Mouse (Mus musculus) heart, adult 2 months (tissue): ENCODE measurements around the gene Exoc3l4. TPM values are rescaled to one million over a fixed set of nuclear protein-coding genes. Genes with fewer than 3 reads are reported as not detected.

ENCODE experiments used
- DNase-seq, 2 experiments: peaks; one replicate each; pipeline ENCODE4 v3.0.0; 2021
- H3K27ac ChIP-seq: fragments of 200-600 bp; 2 replicates; pipeline ENCODE4 v1.8.1; 2022
- H3K27me3 ChIP-seq: fragments of 200-500 bp; 2 replicates; pipeline ENCODE4 v1.6.1; 2012; ENCODE audit warnings: mild to moderate bottlenecking, low read length, inconsistent platforms, mixed read lengths; ENCODE audit not compliant: control insufficient read depth, insufficient read depth
- H3K36me3 ChIP-seq: fragments of 200-500 bp; 2 replicates; pipeline ENCODE4 v1.6.1; 2012; ENCODE audit warnings: low read length, inconsistent platforms; ENCODE audit not compliant: control insufficient read depth, insufficient read depth
- H3K4me1 ChIP-seq: fragments of 200-500 bp; 2 replicates; pipeline ENCODE4 v1.6.1; 2011; ENCODE audit warnings: low read length; ENCODE audit not compliant: control insufficient read depth, insufficient read depth
- H3K4me3 ChIP-seq: fragments of 200-600 bp; 2 replicates; pipeline ENCODE4 v1.8.1; 2022
- H3K79me2 ChIP-seq: fragments of 200-500 bp; replicated peaks from 2 replicates; pipeline ENCODE4 v1.6.1; 2012; ENCODE audit warnings: mild to moderate bottlenecking, inconsistent platforms, low read length, moderate library complexity, mixed read lengths; ENCODE audit not compliant: control insufficient read depth, insufficient read depth
- H3K9ac ChIP-seq: fragments of 200-500 bp; 2 replicates; pipeline ENCODE4 v1.6.1; 2012; ENCODE audit warnings: low read depth, mild to moderate bottlenecking, control low read depth, inconsistent platforms, low read length, mixed read lengths
- CTCF ChIP-seq: fragments of 200-600 bp; IDR thresholded peaks from 2 replicates; pipeline ENCODE4 v1.8.1; 2022; ENCODE audit warnings: antibody characterized with exemption, mild to moderate bottlenecking, moderate library complexity
- EP300 ChIP-seq: fragments of 200-500 bp; IDR thresholded peaks from 2 replicates; pipeline ENCODE4 v1.6.1; 2011; ENCODE audit warnings: low read depth, low read length, control low read depth; ENCODE audit not compliant: insufficient read depth
- POLR2A ChIP-seq: fragments of 200-500 bp; IDR thresholded peaks from 2 replicates; pipeline ENCODE4 v1.6.1; 2011; ENCODE audit warnings: mild to moderate bottlenecking, low read depth, low read length, control low read depth; ENCODE audit not compliant: insufficient read depth
- WGBS: fragments of 180-500 bp; shearing (Covaris S2); methylation state at CpG from one replicate; pipeline ENCODE4 v1.1.7; 2018; 5-methylcytosine and 5-hydroxymethylcytosine counted together
- intact Hi-C: fragments of 180-260 bp; cut with DNase I; formaldehyde crosslinking; loops from one replicate; pipeline ENCODE4 v1.15.1; 2025
- polyA plus RNA-seq: library from polyadenylated mRNA; depleted of rRNA; stranded (reverse); fragments of >200 nt; gene quantifications from 2 replicates; pipeline ENCODE4 v1.2.3, GENCODE M21; 2012
- total RNA-seq, 2 experiments: library from RNA; stranded (reverse); gene quantifications; 2 replicates each; pipeline ENCODE4 v1.2.3; 2021

Gene Exoc3l4
- total and polyA plus RNA-seq, 3 experiments = 2.5 to 10.9 (median 2.7) TPM

GRCm38 (mm10) chr12:111445890-111446613 is 29.2 kb downstream of the Exoc3l4 start:
- no peak for DNase-seq
- H3K4me1 ChIP-seq = peaks cover 15% of the 10 kb centered on the region
- intact Hi-C loops = no loop called here
- H3K27me3 ChIP-seq = no peaks in the 10 kb centered on the region
- no peak overlapping the region for H3K4me3 ChIP-seq
- H3K79me2 ChIP-seq = no peaks in the 10 kb centered on the region
- 68% methylated on average over 27 of the region's 27 CpGs for WGBS
- no peak for TF ChIP-seq CTCF
- TF ChIP-seq EP300 = no peak
- no peak for TF ChIP-seq POLR2A
- H3K9ac ChIP-seq = no peak overlapping the region
- H3K36me3 ChIP-seq = no peaks in the 10 kb centered on the region
- H3K27ac ChIP-seq = no peak overlapping the region

- DNase-seq = no peak
- 66% methylated on average over 5 of the region's 5 CpGs for WGBS
- H3K79me2 ChIP-seq = no peaks in the 10 kb centered on the region
- H3K27ac ChIP-seq = no peak overlapping the region
- no peak for TF ChIP-seq EP300
- TF ChIP-seq POLR2A = no peak
- no peak for TF ChIP-seq CTCF
- intact Hi-C loops = no loop called here
- no peaks in the 10 kb centered on the region for H3K36me3 ChIP-seq
- H3K4me3 ChIP-seq = no peak overlapping the region
- no peaks in the 10 kb centered on the region for H3K27me3 ChIP-seq
- H3K4me1 ChIP-seq = peaks cover 18% of the 10 kb centered on the region
- no peak overlapping the region for H3K9ac ChIP-seq
Measured at GRCm38 (mm10) chr12:111446745-111447144, 29.9 kb downstream of the Exoc3l4 start.

GRCm38 (mm10) chr12:111447350-111447749 is 30.5 kb downstream of the Exoc3l4 start:
- H3K36me3 ChIP-seq = no peaks in the 10 kb centered on the region
- DNase-seq = peak in 1 of 2 experiments; percentile 28
- H3K4me3 ChIP-seq = no peak overlapping the region
- H3K79me2 ChIP-seq = no peaks in the 10 kb centered on the region
- no peaks in the 10 kb centered on the region for H3K27me3 ChIP-seq
- peaks cover 16% of the 10 kb centered on the region for H3K4me1 ChIP-seq
- WGBS = 73% methylated on average over 9 of the region's 9 CpGs
- TF ChIP-seq POLR2A (no peak), CTCF (no peak), EP300 (no peak)
- intact Hi-C loops = no loop called here
- H3K27ac ChIP-seq = no peak overlapping the region
- H3K9ac ChIP-seq = no peak overlapping the region

- 74% methylated on average over 22 of the region's 22 CpGs for WGBS
- Histone ChIP-seq H3K27me3 (no peaks in the 10 kb centered on the region), H3K4me3 (no peak overlapping the region), H3K27ac (no peak overlapping the region), H3K79me2 (no peaks in the 10 kb centered on the region), H3K9ac (no peak overlapping the region), H3K4me1 (peaks cover 16% of the 10 kb centered on the region), H3K36me3 (no peaks in the 10 kb centered on the region)
- intact Hi-C loops = no loop called here
- DNase-seq = no peak
- TF ChIP-seq POLR2A (no peak), CTCF (no peak), EP300 (no peak)
Measured at GRCm38 (mm10) chr12:111447898-111448760, 31.3 kb downstream of the Exoc3l4 start.

- Histone ChIP-seq H3K27me3 (no peaks in the 10 kb centered on the region), H3K79me2 (no peaks in the 10 kb centered on the region), H3K36me3 (no peaks in the 10 kb centered on the region), H3K27ac (peak overlapping the region; percentile 54), H3K4me3 (no peak overlapping the region), H3K9ac (no peak overlapping the region), H3K4me1 (peaks cover 16% of the 10 kb centered on the region)
- intact Hi-C loops = no loop called here
- TF ChIP-seq EP300 = no peak
- DNase-seq = peak; percentile 52 to 59
- WGBS = 45% methylated on average over 14 of the region's 14 CpGs
Measured at GRCm38 (mm10) chr12:111448931-111449705, 32.3 kb downstream of the Exoc3l4 start.
